Mouse (Mus musculus): ENCODE measurements around the gene Clcnka. TPM values are rescaled to one million over a fixed set of nuclear protein-coding genes. Genes with fewer than 3 reads are reported as not detected.

The Clcnka gene
- not detected in 2 replicates for polyA plus RNA-seq (2012; ENCODE audit: low replicate concordance)

DNA sequence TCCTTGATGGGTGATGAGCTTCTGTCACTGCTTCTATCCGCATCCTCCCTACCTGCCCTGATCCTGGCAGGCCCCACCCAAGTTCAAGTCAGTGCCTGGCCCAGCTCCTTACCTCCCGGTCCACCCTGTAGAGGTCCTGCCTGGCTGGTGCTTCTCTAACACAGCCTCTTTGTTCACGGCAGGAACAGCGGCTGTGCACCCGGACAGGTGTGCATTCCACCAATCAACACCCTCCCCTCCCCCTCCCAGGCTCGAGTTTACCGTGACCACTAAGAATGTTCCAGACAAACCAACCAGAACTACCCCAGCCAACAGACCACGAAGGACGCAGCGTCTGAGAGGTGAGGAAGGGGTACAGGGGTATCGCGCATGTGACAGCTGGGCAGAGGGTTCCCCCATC is at the start of gene Clcnka:
Gene Clcnka (minus strand): TSS at position 180 of the 400 bp plus-strand sequence.

GRCm38 (mm10) chr4:141444451-141445327 is 46.2 kb upstream of the Clcnka start, which contains the start of gene Zbtb17:
Gene Zbtb17 (plus strand): TSS chr4:141444654.

GRCm38 (mm10) chr4:141435974-141436373 is 37.5 kb upstream of the Clcnka start, which contains the start of gene Srarp:
Gene Srarp (minus strand): TSS chr4:141436105.

DNA sequence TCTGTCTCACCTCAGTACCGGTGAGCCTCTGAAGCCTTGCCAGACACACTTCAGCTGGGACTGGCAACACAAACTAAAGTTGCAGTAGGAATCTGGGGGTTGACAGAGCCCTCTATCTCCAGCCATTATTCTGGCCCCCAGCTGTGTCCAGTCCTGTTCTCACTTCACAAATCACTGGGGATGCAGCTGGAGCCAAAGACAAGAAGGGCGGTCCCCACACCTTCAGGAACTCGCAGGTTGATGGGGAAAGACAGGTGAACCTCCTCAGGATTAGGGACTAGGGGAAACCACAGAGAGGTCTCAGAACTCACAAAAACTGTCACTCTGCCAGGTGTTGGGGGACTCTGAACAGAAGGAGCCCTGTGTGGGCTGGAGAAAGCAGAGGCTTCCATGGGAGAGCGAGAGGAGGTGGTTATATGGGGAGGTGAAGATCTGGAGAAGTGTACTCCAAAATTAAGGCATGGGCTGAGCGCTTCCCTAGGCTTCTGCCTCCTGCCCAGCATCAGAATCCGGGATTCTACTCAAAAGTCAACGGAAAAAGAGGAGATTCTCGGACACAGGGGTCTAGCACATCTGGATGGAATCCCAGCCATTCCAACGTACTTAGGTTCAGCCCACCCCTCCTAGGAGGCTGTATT is 21.8 kb upstream of the Clcnka start, which contains the start of gene Hspb7:
Gene Hspb7 (plus strand): TSS at position 588 of the 638 bp plus-strand sequence.

DNA sequence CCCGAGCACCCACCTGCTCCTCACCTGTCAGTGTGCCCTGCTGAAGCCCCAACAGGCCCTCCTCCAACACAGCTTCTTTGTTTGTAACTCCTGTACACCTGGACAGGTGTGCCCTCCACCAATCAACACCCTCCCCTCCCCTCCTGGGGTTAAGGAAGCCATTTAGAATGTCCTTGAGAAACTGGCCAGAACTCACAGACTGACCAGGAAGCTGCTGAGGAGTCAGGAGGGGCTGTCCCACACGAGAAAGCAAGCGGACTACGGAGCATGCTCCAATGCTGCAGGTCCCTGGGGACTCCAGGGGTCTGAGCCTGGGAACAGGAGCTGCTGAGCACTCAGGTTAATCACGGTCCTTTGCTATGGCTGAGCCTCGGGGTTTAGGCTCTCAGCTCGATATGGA is 17.4 kb upstream of the Clcnka start, which contains the start of gene Clcnkb:
Gene Clcnkb (minus strand): TSS at position 91 of the 400 bp plus-strand sequence.

GRCm38 (mm10) chr4:141367997-141368791 is 30.3 kb downstream of the Clcnka start, which contains the start of gene Fam131c:
Gene Fam131c (plus strand): TSS chr4:141368220.

Other genes with a start within 250 kb of the Clcnka start
- gene Rsg1, start 184.8 kb downstream of the Clcnka start, polyA plus RNA-seq (2012; ENCODE audit: low replicate concordance) = 0.49 and 0.60 TPM in 2 replicates
- 0.35 TPM in 1 of 2 replicates, not detected in the other for gene Arhgef19, start 159.2 kb downstream of the Clcnka start, polyA plus RNA-seq (2012; ENCODE audit: low replicate concordance)
- gene Epha2, start 97.5 kb downstream of the Clcnka start, polyA plus RNA-seq (2012; ENCODE audit: low replicate concordance) = 0.85 and 1.2 TPM in 2 replicates
- not detected in 2 replicates for gene Fam131c, start 30.5 kb downstream of the Clcnka start, polyA plus RNA-seq (2012; ENCODE audit: low replicate concordance)
- not detected in 2 replicates for gene Clcnkb, start 17.3 kb upstream of the Clcnka start, polyA plus RNA-seq (2012; ENCODE audit: low replicate concordance)
- gene Hspb7, start 22.1 kb upstream of the Clcnka start, polyA plus RNA-seq (2012; ENCODE audit: low replicate concordance) = 0.07 TPM in 1 of 2 replicates, not detected in the other
- not detected in 2 replicates for gene Srarp, start 37.4 kb upstream of the Clcnka start, polyA plus RNA-seq (2012; ENCODE audit: low replicate concordance)
- 36.6 and 45.4 TPM in 2 replicates for gene Zbtb17, start 45.9 kb upstream of the Clcnka start, polyA plus RNA-seq (2012; ENCODE audit: low replicate concordance)
- 137 and 294 TPM in 2 replicates for gene Spen, start 139.9 kb upstream of the Clcnka start, polyA plus RNA-seq (2012; ENCODE audit: low replicate concordance)
- gene Fblim1, start 207.4 kb upstream of the Clcnka start, polyA plus RNA-seq (2012; ENCODE audit: low replicate concordance) = 0.08 TPM in 1 of 2 replicates, not detected in the other
- 0.58 and 0.66 TPM in 2 replicates for gene Tmem82, start 219.9 kb upstream of the Clcnka start, polyA plus RNA-seq (2012; ENCODE audit: low replicate concordance)
- 0.04 and 0.06 TPM in 2 replicates for gene Slc25a34, start 225.1 kb upstream of the Clcnka start, polyA plus RNA-seq (2012; ENCODE audit: low replicate concordance)

Measured in hematopoietic multipotent progenitor cell, adult 10-12 weeks (in vitro differentiated cells).